Mouse (Mus musculus) right cerebral cortex, postnatal 10 days (tissue): ENCODE data around the gene Tepp.

ENCODE experiments used
- DNase-seq, 2 experiments: peaks; one replicate each; pipeline ENCODE4 v3.0.0; 2021; ENCODE audit warnings: low spot score in 2 of 2

Gene Tepp

GRCm38 (mm10) chr8:95310342-95310970 lies at the start of gene Tepp:
TSS of gene Tepp (plus strand) at chr8:95310566.
- no peak for DNase-seq

GRCm38 (mm10) chr8:95262181-95262580 lies 48.2 kb upstream of the Tepp start:
- no peak for DNase-seq

GRCm38 (mm10) chr8:95270501-95270900 lies 39.9 kb upstream of the Tepp start:
- no peak for DNase-seq

GRCm38 (mm10) chr8:95271841-95272240 lies 38.5 kb upstream of the Tepp start:
- no peak for DNase-seq

- DNase-seq, result no peak
These were observed 37.5 kb upstream of the Tepp start for GRCm38 (mm10) chr8:95272871-95273270.

- DNase-seq, result peak; percentile 61 to 79
These were observed 28.9 kb upstream of the Tepp start for GRCm38 (mm10) chr8:95281493-95281892.

GRCm38 (mm10) chr8:95289066-95289650 lies 21.2 kb upstream of the Tepp start:
- DNase-seq, result no peak

GRCm38 (mm10) chr8:95293172-95293571 lies 17.2 kb upstream of the Tepp start:
- DNase-seq, result peak; percentile 48 to 50

GRCm38 (mm10) chr8:95293891-95294290 lies 16.5 kb upstream of the Tepp start:
- no peak for DNase-seq

- DNase-seq, result no peak
These were observed 8.0 kb upstream of the Tepp start for GRCm38 (mm10) chr8:95302410-95302809.

- DNase-seq, result no peak
These were observed 4.8 kb upstream of the Tepp start for GRCm38 (mm10) chr8:95305526-95305925.

GRCm38 (mm10) chr8:95306431-95306830 lies 3.9 kb upstream of the Tepp start, which contains the start of gene Cngb1:
TSS of gene Cngb1 (minus strand) at chr8:95306585.
- DNase-seq, result no peak

GRCm38 (mm10) chr8:95312836-95313235 lies 2.5 kb downstream of the Tepp start:
- DNase-seq, result no peak

GRCm38 (mm10) chr8:95313857-95314256 lies 3.5 kb downstream of the Tepp start:
- no peak for DNase-seq

GRCm38 (mm10) chr8:95314707-95315106 lies 4.3 kb downstream of the Tepp start:
- DNase-seq, result no peak

- no peak for DNase-seq
These were observed 5.0 kb downstream of the Tepp start for GRCm38 (mm10) chr8:95315350-95315749.

GRCm38 (mm10) chr8:95320224-95321139 lies 10.1 kb downstream of the Tepp start:
- DNase-seq, result peak; percentile 64 to 65

- DNase-seq, result no peak
These were observed 12.8 kb downstream of the Tepp start for GRCm38 (mm10) chr8:95323201-95323600.

- DNase-seq, result no peak
These were observed 14.3 kb downstream of the Tepp start for GRCm38 (mm10) chr8:95324646-95325045.

GRCm38 (mm10) chr8:95326822-95327221 lies 16.5 kb downstream of the Tepp start:
- DNase-seq, result no peak

- peak in 1 of 2 experiments; percentile 30 for DNase-seq
These were observed 17.6 kb downstream of the Tepp start for GRCm38 (mm10) chr8:95327866-95328465.

GRCm38 (mm10) chr8:95330367-95330766 lies 20.0 kb downstream of the Tepp start:
- no peak for DNase-seq
